Mouse (Mus musculus) liver, adult (tissue): ENCODE data around the gene Ier2.

Experiments
- GATA4 ChIP-seq: IDR thresholded peaks from 2 replicates; pipeline ENCODE4 v1.6.1; 2014; ENCODE audit warnings: mild to moderate bottlenecking, low read length; ENCODE audit not compliant: insufficient replicate concordance

Gene Ier2

GRCm38 (mm10) chr8:84684537-84684936, 21.9 kb upstream of the Ier2 start:
- TF ChIP-seq GATA4, result no peak

DNA sequence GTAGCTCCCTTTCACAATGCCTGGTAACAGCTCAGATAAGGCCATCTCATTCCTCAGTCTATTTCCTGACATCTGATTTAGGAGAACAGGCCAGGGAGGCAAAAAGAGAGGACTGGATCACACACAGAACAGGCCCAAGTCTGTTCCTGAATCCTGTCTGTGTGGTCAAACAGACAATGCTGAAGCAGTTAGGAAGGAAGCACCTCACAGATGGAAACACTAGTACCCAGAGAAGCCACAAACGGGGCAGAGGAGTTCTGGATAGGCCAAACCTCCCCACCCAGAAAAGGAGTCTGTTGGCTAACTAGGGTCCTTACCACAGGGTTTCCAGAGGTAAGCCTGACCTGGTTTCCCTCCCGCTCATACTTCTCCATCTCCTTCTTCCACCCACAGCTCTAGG, 19.6 kb upstream of the Ier2 start:
- TF ChIP-seq GATA4, result no peak

- TF ChIP-seq GATA4, result no peak
Measured at GRCm38 (mm10) chr8:84681476-84681875, 18.8 kb upstream of the Ier2 start.

DNA sequence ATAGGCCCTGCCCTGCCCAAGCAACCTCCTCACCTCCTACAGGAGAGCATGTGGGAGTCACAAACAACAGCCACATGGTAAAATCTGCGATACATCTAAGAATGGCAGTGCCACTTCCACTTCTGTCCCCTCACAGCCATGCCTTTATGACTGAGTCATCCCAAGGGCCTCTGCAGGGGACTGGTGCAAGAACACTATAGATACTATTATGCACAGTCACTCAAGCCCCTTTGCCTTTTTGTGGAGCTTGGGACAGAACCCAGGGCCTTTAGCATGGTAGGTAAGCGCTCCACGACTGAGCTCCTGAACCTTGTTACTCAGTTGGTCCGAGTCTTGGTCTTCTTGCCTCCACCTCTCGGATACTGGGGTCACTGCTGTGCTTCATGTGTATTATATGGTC, 14.7 kb upstream of the Ier2 start:
- no peak for TF ChIP-seq GATA4

DNA sequence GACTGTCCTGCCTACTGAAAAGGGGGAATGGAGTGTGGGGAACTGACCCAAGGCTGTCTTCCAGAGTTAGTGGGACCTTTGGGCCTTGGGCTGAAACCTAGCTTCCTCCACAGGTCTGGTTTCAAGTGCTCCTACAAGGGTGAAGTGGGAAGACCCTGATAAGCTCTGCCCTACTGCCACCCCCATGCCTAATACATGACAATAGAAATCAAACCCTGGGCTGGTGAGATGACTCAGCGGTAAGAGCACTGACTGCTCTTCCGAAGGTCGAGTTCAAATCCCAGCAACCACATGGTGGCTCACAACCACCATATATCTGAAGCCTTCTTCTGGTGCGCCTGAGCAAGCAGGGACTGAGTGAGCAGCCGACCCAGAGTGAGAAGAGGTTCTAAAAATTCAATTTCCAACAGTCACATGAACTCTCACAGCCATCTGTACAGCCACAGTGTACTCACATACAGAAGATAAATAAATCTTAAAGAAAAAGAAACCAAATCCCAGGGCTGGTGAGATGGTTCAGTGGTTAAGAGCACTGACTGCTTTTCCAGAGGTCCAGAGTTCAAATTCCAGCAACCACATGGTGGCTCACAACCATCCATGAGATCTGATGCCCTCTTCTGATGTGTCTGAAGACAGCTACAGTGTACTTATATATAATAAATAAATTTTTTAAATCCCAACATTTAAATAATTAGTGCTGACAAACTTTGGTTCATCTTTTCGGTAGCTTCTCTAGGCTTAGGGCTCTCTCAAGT, 6.3 kb upstream of the Ier2 start:
- TF ChIP-seq GATA4, result no peak

DNA sequence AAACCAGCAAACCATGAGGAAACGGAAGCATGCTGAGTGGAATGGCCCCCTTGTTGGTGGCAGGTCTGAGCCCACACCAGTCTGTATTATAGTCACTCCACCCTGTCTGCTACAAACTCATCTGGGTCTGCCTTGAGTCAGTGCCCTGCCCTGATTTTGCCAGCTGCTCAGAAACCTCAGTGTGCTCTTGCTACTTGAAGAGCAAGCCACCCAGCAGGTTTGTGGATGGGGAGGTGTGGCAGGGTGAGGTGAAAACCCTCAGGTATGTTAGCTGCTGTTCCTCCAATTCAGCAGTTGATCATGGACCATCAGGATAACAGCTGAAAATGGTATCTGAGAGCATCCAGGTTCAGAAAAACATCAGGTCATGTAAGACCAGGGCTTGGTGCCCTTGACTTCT, 5.4 kb upstream of the Ier2 start:
- no peak for TF ChIP-seq GATA4

DNA sequence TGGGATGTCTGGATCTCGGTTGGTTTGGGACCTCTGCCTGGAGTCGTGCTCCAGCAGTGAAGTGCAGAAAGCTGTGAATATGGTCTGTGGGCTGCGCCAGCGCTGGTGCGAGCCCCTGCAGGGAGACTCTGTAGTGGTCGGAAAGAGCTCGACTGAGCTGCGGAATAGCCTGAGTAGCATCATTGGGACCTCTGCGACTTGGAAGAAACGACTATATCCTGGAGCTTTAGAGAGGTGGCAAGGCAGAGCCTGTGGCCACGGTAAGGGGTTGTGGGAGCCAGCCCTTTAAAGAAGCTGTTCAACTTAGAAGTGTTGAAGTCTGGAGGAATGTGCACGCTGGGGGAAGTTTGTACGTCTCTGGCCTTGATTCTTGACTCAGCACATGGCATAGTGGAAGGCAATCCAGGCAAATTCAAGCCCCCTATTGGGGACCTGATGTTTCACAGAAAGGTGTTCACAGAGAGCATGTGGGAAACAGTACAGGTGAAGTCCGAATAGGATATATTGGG, 2.8 kb upstream of the Ier2 start:
- no peak for TF ChIP-seq GATA4

GRCm38 (mm10) chr8:84664566-84665384, 2.1 kb upstream of the Ier2 start:
- no peak for TF ChIP-seq GATA4

DNA sequence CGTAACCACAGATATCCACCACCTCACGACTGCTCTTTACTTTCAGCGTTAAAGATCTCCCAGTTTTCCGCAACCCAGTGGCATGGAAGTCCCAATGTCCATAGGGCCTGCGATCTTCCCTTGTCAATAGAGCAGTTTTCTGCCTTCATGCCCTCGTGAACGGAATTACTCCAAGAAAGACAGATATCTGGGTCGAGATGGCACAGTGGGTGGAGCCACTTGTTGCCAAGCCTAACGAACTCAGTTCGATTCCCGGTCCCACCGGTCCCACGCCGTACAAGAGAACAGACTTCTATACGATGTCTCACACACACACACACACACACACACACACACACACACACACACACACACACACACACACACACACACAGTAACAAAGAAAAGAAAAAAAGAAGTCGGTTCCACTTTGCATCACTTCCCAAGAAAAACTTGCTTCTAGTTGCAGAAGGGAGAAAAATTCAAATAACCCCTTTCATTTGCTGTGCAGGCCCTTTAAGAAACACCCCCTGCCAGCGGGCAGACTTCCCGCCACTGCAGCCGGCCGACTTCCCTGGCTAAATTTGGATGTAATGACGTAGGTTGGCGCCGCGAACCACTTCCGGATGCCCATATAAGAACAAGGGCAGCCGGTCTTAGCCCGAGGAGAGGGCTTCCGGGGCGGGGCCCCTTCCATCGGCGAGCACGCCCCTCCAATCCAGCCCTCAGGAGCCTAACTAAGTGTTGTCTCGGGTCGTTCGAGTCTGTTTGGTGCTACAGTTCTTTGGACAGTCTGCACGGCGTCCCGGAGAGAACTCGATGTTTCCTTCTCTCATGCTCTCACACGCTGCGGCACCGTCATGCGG, 1.1 kb upstream of the Ier2 start:
- TF ChIP-seq GATA4, result no peak

GRCm38 (mm10) chr8:84661961-84662571, 586 bp downstream of the Ier2 start:
- no peak for TF ChIP-seq GATA4

DNA sequence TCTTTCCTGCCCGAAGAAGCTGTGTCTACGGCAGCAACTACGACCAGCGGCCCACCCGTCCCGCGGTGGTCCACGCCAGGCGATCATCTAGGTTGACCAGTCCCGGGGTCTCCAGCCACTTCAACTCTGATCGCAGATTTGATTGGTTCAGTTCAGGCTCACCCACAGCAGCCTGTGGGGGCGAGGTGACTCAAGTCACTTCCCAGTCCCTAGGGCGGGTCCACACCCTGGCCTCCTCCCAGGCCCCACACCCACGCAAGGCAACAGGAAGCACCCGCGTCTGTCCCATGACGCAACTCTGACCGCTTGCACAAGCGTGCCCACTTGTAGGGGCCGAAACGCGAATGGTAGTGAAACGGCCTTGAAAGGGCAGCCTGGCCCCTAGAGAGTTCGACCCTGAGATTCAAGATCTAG, 1.2 kb downstream of the Ier2 start:
- no peak; the same call in 1 of the 2 replicates for TF ChIP-seq GATA4

GRCm38 (mm10) chr8:84660819-84661457, 1.7 kb downstream of the Ier2 start:
- no peak for TF ChIP-seq GATA4

- no peak for TF ChIP-seq GATA4
Measured at GRCm38 (mm10) chr8:84659936-84660818, 2.5 kb downstream of the Ier2 start.
